Mouse (Mus musculus) liver, embryonic 13.5 days (tissue): ENCODE data around the gene Nfatc2. TPM values are rescaled to one million over a fixed set of nuclear protein-coding genes. Genes with fewer than 3 reads are reported as not detected.

ENCODE experiments used
- ATAC-seq: fragments of 200-750 bp; cut with Nextera tagmentation; 2 replicates; pipeline ENCODE4 v1.8.0; 2017; ENCODE audit warnings: low read depth, mild to moderate bottlenecking, moderate number of reproducible peaks, moderate library complexity
- DNase-seq: peaks from one replicate; pipeline ENCODE4 v3.0.0; 2022
- H3K27ac ChIP-seq: fragments of 300-500 bp; sonication (generic); 2 replicates; pipeline ENCODE4 v1.5.1; 2015; ENCODE audit warnings: moderate library complexity, mild to moderate bottlenecking, inconsistent platforms
- H3K27me3 ChIP-seq: fragments of 300-500 bp; sonication (generic); 2 replicates; pipeline ENCODE4 v1.6.1; 2015; ENCODE audit warnings: mild to moderate bottlenecking, inconsistent platforms
- H3K36me3 ChIP-seq: fragments of 300-500 bp; sonication (generic); 2 replicates; pipeline ENCODE4 v1.6.1; 2015; ENCODE audit warnings: mild to moderate bottlenecking, inconsistent platforms
- H3K4me1 ChIP-seq: fragments of 300-500 bp; sonication (generic); replicated peaks from 2 replicates; pipeline ENCODE4 v1.6.1; 2015; ENCODE audit warnings: inconsistent platforms
- H3K4me2 ChIP-seq: fragments of 300-500 bp; sonication (generic); 2 replicates; pipeline ENCODE4 v1.6.1; 2015; ENCODE audit warnings: inconsistent platforms, mild to moderate bottlenecking, moderate library complexity
- H3K4me3 ChIP-seq: fragments of 300-500 bp; sonication (generic); replicated peaks from 2 replicates; pipeline ENCODE4 v1.5.1; 2015; ENCODE audit warnings: mild to moderate bottlenecking, inconsistent platforms
- H3K9ac ChIP-seq: fragments of 300-500 bp; sonication (generic); 2 replicates; pipeline ENCODE4 v1.6.1; 2015; ENCODE audit warnings: mild to moderate bottlenecking, inconsistent platforms
- H3K9me3 ChIP-seq: fragments of 300-500 bp; sonication (generic); replicated peaks from 2 replicates; pipeline ENCODE4 v1.6.1; 2016; ENCODE audit warnings: inconsistent platforms
- WGBS: fragments of 180-500 bp; shearing (Covaris S2); methylation state at CpG from one replicate; pipeline ENCODE4 v1.1.7; 2015; ENCODE audit not compliant: insufficient replicate concordance; 5-methylcytosine and 5-hydroxymethylcytosine counted together
- polyA plus RNA-seq: library from polyadenylated mRNA; unstranded; fragments of >200 nt; fragmentation: Nextera tagmentation; extraction: Ambion mirVana; gene quantifications from 2 replicates; pipeline ENCODE4 v1.2.1, GENCODE M21; 2015

Nfatc2 gene
- polyA plus RNA-seq, 1 experiment from 2014 or later, result 0.21 TPM

DNA sequence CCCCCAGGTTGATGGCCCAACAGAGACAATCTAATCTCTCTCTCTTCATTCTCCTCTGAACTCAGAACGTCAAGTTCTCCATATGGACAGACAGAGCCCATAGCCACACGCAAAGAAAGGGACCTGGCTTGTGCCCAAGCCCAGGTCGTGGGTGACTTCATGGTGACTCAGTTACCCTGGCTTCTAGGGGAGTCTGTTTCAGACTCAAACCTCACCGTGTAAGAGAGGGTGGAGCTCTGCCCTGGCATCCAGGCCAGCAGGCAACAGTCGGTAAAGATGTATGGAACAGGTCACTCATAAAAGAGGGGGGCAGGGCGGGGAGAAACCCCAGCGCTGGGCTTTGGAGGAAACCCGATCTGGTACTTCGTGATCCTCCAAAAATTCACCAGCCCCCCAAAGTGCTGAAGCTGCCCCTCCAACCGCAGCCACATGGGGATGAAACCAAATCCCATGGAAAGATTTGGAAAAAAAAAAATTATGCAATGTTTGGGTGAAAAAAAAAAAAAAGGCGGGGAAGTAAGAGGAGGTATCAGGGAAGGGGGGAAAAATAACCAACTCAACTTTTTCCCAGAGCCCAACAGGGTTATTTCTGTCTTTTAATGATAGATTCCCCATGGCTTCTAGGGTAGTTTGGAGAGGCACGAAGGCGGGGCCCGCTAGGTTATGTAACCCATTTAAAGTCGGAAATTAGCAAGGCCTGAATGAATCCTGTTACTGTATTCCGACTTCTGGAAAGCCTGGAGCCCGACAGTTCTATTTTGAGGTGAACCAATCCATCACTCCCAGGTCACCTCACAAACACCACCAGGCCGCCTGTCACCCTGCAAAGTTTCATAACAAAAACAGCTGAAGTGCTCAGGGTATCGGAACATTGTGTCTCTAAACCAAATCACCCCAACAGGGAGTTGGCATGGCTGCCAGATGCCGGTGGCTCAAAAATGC is 26.6 kb upstream of the Nfatc2 start:
- DNase-seq (no peak), ATAC-seq (no peak)
- Histone ChIP-seq H3K4me1 (peaks cover 6% of the 10 kb centered on the region), H3K9ac (no peak overlapping the region), H3K9me3 (peaks cover 3% of the 10 kb centered on the region; the same call in 1 of the 2 replicates), H3K36me3 (no peaks in the 10 kb centered on the region), H3K27me3 (peaks cover 14% of the 10 kb centered on the region), H3K4me2 (no peak overlapping the region), H3K4me3 (no peak overlapping the region), H3K27ac (no peak overlapping the region)
- WGBS, result 55% methylated on average over 20 of the region's 20 CpGs

DNA sequence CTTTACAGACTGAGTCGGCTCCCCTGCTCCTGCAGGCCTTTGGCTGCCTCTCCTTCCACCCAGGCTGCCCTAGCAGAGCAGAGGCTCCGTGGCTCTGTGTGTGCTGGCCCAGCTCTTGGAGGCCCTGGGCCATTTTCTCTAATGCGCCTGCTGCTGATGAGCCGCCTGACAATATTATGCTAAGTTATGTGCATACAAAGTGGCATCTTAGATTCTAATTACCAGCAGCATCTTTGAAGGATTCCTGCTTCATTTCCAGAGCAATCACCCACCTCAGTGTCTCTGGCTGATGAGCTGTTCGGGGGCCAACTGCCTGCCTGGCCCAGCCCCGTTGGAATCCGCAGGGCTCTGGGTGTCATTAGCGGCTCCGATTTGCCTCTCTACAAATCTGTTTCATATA is 24.9 kb upstream of the Nfatc2 start:
- Histone ChIP-seq H3K27ac (no peak overlapping the region), H3K4me1 (no peaks in the 10 kb centered on the region), H3K36me3 (no peaks in the 10 kb centered on the region), H3K9me3 (peaks cover 3% of the 10 kb centered on the region; the same call in 1 of the 2 replicates), H3K4me3 (no peak overlapping the region), H3K9ac (no peak overlapping the region), H3K4me2 (no peak overlapping the region), H3K27me3 (peaks cover 14% of the 10 kb centered on the region)
- no peak for ATAC-seq
- DNase-seq, result no peak
- WGBS, result 82% methylated on average over 9 of the region's 9 CpGs

DNA sequence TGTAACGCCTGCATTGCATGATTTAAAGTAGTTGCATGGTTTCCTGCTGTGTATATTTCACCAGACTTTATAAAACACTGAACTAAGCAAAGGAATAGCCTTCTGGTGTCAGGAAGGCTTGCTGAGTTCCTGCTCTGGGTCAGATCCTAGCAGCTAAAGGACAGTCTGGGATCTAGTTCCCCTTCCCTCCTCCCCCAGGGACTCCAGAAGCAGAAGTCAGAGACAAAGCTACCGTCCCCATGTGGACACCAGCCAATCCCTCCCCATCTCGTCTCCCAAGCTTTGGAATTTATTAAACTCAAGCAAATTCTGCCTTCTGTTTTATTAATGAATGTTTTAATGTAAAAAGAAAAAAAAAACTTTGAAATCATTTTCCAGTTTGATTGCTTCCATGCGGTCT is 23.6 kb upstream of the Nfatc2 start:
- H3K27me3 ChIP-seq, result peaks cover 8% of the 10 kb centered on the region; the same call in 1 of the 2 replicates
- DNase-seq (no peak), ATAC-seq (no peak)
- H3K4me3 ChIP-seq, result no peak overlapping the region
- no peak overlapping the region for H3K9ac ChIP-seq
- WGBS, result 47% methylated on average over 4 of the region's 4 CpGs
- H3K9me3 ChIP-seq, result peaks cover 3% of the 10 kb centered on the region; the same call in 1 of the 2 replicates
- no peak overlapping the region for H3K27ac ChIP-seq
- no peaks in the 10 kb centered on the region for H3K4me1 ChIP-seq
- no peaks in the 10 kb centered on the region for H3K36me3 ChIP-seq
- no peak overlapping the region for H3K4me2 ChIP-seq

DNA sequence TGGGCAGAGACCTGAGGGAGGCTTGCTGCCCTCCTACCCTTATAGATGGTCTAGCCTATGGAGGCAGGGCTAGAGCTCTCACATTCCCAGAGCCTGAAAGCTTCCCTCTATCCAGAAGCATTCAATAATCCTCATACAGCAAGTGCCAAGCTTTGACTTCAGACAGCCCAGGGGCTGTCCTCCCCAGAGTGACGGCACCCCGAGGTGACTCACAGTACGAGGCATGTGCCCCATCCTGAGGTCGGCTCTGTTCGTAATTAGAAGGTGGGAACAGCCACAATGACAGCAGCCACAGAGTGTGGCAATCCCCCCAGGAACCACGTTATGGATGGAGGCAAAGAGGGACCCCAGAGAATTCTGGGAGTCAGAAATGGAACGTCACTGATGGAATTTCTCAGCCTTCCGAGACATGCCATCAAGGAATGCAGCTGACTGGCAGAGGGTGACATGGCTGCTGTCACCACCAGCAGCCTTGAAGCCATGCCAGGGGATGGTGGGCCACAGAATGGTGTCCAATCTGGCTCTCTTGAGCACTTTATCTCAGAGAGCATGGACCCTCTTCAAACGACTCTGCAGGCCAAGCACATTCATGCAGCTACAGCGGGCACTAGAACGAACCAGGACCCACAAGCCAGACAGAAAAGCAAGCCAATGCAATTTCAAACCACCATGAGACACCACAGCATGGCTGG is 19.8 kb upstream of the Nfatc2 start:
- Histone ChIP-seq H3K27ac (no peak overlapping the region), H3K27me3 (no peaks in the 10 kb centered on the region), H3K9ac (no peak overlapping the region), H3K4me2 (no peak overlapping the region), H3K36me3 (no peaks in the 10 kb centered on the region), H3K4me1 (no peaks in the 10 kb centered on the region), H3K4me3 (no peak overlapping the region), H3K9me3 (peaks cover 3% of the 10 kb centered on the region; the same call in 1 of the 2 replicates)
- DNase-seq, result no peak
- WGBS, result 73% methylated on average over 11 of the region's 11 CpGs
- no peak for ATAC-seq

DNA sequence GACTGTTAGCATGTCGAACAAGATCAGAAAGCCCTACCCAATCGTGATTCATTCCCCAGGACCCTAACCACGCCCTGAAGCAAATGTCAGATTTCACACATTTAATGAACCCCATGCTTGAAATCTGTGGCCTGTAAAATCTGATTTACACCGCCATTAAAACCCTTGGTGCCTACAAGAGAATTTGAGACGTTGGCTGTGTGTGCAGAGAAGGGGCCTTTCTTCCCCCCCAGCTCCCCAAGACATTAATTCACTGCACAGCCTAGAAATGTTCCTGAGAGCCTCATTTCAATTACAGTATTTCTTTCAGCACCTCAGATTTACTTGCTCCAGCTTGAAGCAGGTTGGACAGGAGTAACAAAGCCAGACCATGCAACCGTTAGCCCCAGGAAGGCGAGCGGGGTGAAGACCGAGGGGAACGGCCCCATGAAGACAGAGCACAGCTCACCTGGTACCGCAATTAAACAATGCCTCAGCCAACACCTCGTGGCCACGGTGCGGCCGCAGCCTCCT is 16.8 kb upstream of the Nfatc2 start:
- WGBS, result 67% methylated on average over 15 of the region's 15 CpGs
- Histone ChIP-seq H3K27ac (no peak overlapping the region), H3K4me2 (no peak overlapping the region), H3K27me3 (no peaks in the 10 kb centered on the region), H3K4me1 (no peaks in the 10 kb centered on the region), H3K9ac (no peak overlapping the region), H3K4me3 (no peak overlapping the region), H3K9me3 (no peaks in the 10 kb centered on the region), H3K36me3 (no peaks in the 10 kb centered on the region)
- DNase-seq (no peak), ATAC-seq (no peak)

DNA sequence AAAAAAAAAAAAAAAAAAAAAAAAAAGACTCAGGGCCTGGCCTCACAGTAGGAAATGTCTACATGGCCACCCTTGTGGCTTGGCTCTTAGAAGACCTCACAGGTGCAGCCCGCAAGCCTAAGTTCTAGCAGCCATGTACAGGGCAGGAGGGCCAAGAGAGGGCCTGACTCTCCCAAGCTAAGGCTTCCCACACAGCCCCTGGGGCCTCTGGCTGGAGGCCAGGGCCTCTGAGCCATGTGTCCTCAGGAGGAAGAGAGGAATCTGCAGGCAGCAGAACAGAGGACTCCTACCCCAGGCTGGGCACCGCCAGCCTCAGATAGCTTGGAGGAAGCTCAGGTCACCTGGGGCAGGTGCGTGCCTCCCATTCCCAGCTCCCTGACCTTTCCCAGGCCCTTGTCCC is 13.7 kb upstream of the Nfatc2 start:
- H3K4me1 ChIP-seq, result no peaks in the 10 kb centered on the region
- no peak overlapping the region for H3K9ac ChIP-seq
- DNase-seq (no peak), ATAC-seq (no peak)
- H3K36me3 ChIP-seq, result no peaks in the 10 kb centered on the region
- H3K27ac ChIP-seq, result no peak overlapping the region
- WGBS, result 82% methylated on average over 3 of the region's 3 CpGs
- H3K4me3 ChIP-seq, result no peak overlapping the region
- H3K27me3 ChIP-seq, result no peaks in the 10 kb centered on the region
- no peak overlapping the region for H3K4me2 ChIP-seq
- no peaks in the 10 kb centered on the region for H3K9me3 ChIP-seq

DNA sequence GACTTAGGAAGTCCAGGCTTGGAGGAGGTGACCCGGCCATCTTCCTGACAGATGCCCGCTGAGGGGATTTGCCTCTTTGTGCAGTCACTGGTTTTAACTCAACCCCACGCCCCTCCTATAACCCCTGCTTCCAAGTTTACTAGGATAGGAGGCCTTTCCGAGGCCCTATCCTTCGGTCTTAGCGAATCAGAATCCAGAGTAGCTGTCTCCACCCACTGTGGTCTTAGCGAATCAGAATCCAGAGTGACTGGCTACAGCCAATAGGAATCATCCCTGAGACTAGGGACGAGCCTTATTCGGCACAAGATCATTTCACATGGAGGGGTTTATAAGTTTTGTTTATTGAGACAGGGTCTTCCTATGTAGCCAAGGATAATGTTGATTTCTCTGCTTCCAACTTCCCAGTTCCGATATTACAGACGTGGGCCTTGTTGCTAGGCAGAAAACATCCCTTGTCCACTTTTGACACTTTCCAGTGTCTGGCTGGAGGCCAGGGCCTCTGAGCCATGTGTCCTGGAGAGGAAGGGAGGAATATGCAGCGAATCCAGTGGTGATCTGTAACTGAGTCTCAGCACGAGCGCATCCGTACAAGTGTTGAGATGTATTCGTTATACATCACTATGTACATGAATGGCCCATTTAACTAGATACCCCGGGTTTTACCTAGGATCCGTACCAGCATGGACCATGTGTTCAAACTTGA is 12.9 kb upstream of the Nfatc2 start:
- ATAC-seq, result no peak
- DNase-seq, result no peak
- no peaks in the 10 kb centered on the region for H3K4me1 ChIP-seq
- no peaks in the 10 kb centered on the region for H3K36me3 ChIP-seq
- 70% methylated on average over 18 of the region's 18 CpGs for WGBS
- H3K27ac ChIP-seq, result no peak overlapping the region
- no peak overlapping the region for H3K4me3 ChIP-seq
- H3K27me3 ChIP-seq, result no peaks in the 10 kb centered on the region
- H3K9me3 ChIP-seq, result no peaks in the 10 kb centered on the region
- H3K4me2 ChIP-seq, result no peak overlapping the region
- H3K9ac ChIP-seq, result no peak overlapping the region

DNA sequence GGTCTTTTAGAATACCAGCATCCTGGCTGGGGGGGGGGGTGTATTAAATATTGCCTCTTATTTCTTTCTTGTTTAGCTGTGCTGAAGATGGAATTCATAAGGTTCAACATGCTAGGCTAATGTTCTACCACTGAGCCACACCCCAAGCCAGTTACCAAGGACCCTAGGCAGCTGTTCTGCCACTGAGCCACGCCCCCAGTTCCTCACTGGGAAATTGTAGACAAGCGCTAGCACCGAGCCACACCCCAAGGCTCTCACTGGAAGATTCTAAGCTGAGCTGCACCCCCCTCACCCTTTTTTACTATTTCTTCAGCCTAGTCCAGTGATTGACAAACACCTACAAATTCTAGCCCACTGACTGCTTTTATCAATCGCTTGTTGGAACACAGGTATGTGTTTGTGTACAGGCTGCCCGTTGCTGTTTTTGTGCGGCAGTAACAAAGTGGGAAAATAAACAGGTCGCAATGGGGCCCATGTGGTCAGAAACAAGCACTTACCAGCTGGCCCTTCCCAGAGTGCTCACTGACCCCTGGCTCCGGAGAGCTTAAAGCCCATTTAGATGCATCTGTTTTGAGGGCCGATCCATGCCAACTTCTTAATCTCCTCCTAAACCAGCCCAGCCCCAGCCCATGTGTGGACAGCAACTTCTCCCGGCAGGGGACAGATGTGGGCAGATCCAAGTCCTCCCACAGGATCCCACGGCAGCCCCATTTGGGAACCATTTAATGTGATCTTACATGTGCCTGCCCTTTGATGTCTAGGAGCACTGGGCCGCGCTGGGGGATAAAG is 11.8 kb upstream of the Nfatc2 start:
- Histone ChIP-seq H3K27me3 (no peaks in the 10 kb centered on the region), H3K9ac (no peak overlapping the region), H3K4me2 (no peak overlapping the region), H3K4me1 (no peaks in the 10 kb centered on the region), H3K9me3 (no peaks in the 10 kb centered on the region), H3K27ac (no peak overlapping the region), H3K36me3 (no peaks in the 10 kb centered on the region), H3K4me3 (no peak overlapping the region)
- ATAC-seq, result no peak
- 60% methylated on average over 13 of the region's 13 CpGs for WGBS
- DNase-seq, result no peak

DNA sequence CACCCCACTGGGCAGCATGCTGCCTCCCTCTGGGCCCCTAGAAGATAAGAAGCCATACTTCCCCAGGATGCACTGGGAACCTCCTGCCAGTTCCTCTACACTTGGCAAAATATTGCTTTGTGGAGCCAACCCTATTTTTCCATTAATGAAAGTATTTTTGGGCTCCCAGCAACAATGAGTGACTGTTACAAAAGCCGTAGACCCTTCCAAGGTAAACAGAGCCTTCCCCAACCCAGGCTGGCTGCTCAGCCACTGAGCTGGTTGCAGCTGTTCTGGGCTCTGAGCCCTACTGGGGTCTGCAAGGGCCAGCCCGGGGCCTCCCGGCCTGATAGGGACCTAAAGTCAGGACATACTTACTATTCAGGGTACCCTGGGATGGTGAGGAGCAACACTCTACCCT is 9.5 kb upstream of the Nfatc2 start:
- Histone ChIP-seq H3K4me2 (no peak overlapping the region), H3K4me1 (no peaks in the 10 kb centered on the region), H3K4me3 (no peak overlapping the region), H3K27me3 (no peaks in the 10 kb centered on the region), H3K36me3 (no peaks in the 10 kb centered on the region), H3K9me3 (no peaks in the 10 kb centered on the region), H3K27ac (no peak overlapping the region), H3K9ac (no peak overlapping the region)
- ATAC-seq (no peak), DNase-seq (no peak)
- WGBS, result 57% methylated on average over 3 of the region's 3 CpGs

DNA sequence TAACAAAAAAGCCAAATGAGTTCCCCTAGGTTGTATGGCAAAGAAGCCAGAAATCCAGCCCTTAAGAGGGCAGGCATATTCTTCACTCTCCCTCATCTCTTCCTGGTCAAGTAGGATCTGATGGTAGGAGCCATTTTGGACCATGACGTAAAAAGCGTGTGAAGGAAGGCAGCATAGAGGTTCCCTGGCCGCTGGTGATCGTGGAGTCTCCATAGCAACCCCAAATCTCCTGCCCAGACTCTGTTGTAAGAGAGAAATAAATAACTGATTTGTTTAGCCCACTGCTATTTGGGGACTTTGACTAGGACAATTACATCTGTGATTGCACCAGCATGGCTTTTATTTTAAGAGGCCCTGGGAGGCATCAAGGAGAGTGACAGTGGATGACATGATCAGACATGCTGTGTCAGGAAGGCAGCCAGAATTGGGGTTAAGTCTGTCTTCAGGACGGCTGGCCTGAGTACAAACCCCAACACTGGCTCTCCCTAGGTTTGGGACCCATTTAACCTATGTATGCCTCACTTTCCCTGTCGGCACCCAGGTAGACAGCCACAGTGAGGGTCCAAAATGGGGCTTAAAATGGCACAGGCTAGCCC is 8.3 kb upstream of the Nfatc2 start:
- Histone ChIP-seq H3K9me3 (no peaks in the 10 kb centered on the region), H3K27me3 (no peaks in the 10 kb centered on the region), H3K36me3 (no peaks in the 10 kb centered on the region), H3K4me2 (no peak overlapping the region), H3K27ac (no peak overlapping the region), H3K4me1 (peaks cover 4% of the 10 kb centered on the region; the same call in 1 of the 2 replicates), H3K4me3 (no peak overlapping the region), H3K9ac (no peak overlapping the region)
- DNase-seq, result no peak
- WGBS, result 54% methylated on average over 6 of the region's 6 CpGs
- ATAC-seq, result no peak
